Mouse (Mus musculus) embryonic facial prominence, embryonic 10.5 days (tissue): ENCODE data around the gene Acot7. TPM values are rescaled to one million over a fixed set of nuclear protein-coding genes. Genes with fewer than 3 reads are reported as not detected.

Experiments
- DNase-seq: peaks from one replicate; pipeline ENCODE4 v3.0.0-alpha.2; 2017; ENCODE audit warnings: low spot score
- H3K27ac ChIP-seq: fragments of 300-500 bp; sonication (generic); replicated peaks from 2 replicates; pipeline ENCODE4 v1.5.1; 2016; ENCODE audit warnings: mild to moderate bottlenecking
- H3K27me3 ChIP-seq: fragments of 300-500 bp; sonication (generic); replicated peaks from 2 replicates; pipeline ENCODE4 v1.6.1; 2016; ENCODE audit warnings: low read depth, mild to moderate bottlenecking; ENCODE audit not compliant: poor library complexity, severe bottlenecking
- H3K36me3 ChIP-seq: fragments of 300-500 bp; sonication (generic); replicated peaks from 2 replicates; pipeline ENCODE4 v1.6.1; 2016; ENCODE audit warnings: mild to moderate bottlenecking, moderate library complexity
- H3K4me1 ChIP-seq: fragments of 300-500 bp; sonication (generic); 2 replicates; pipeline ENCODE4 v1.6.1; 2016
- H3K4me3 ChIP-seq: fragments of 300-500 bp; sonication (generic); 2 replicates; pipeline ENCODE4 v1.5.1; 2016; ENCODE audit warnings: mild to moderate bottlenecking, moderate library complexity
- H3K9me3 ChIP-seq: fragments of 300-500 bp; sonication (generic); 2 replicates; pipeline ENCODE4 v1.6.1; 2016; ENCODE audit warnings: mild to moderate bottlenecking
- WGBS: fragments of 180-500 bp; shearing (Covaris S2); methylation state at CpG from one replicate; pipeline ENCODE4 v1.1.7; 2016; 5-methylcytosine and 5-hydroxymethylcytosine counted together
- polyA plus RNA-seq: library from polyadenylated mRNA; unstranded; fragments of >200 nt; fragmentation: Nextera tagmentation; extraction: Ambion mirVana; gene quantifications from 2 replicates; pipeline ENCODE4 v1.2.1, GENCODE M21; 2016

The Acot7 gene
- polyA plus RNA-seq, 1 experiment from 2014 or later: 51.8 TPM

- no peaks in the 10 kb centered on the region for H3K9me3 ChIP-seq
- H3K27ac ChIP-seq: no peak overlapping the region
- DNase-seq: no peak
- peaks cover 8% of the 10 kb centered on the region for H3K4me1 ChIP-seq
- no peak overlapping the region for H3K4me3 ChIP-seq
- 93% methylated on average over 10 of the region's 10 CpGs for WGBS
- H3K27me3 ChIP-seq: 0 out of 2 replicates have a peak, but pooled peaks cover 6% of the 10 kb centered on the region
- H3K36me3 ChIP-seq: peaks cover 77% of the 10 kb centered on the region
Observed at GRCm38 (mm10) chr4:152303172-152303571, 125.2 kb downstream of the Acot7 start.

- no peak for DNase-seq
- Histone ChIP-seq H3K27me3 (peaks cover 11% of the 10 kb centered on the region), H3K4me1 (no peaks in the 10 kb centered on the region), H3K9me3 (no peaks in the 10 kb centered on the region), H3K4me3 (no peak overlapping the region), H3K27ac (no peak overlapping the region), H3K36me3 (peaks cover 81% of the 10 kb centered on the region)
- whole genome bisulfite sequencing: 95% methylated on average over 6 of the region's 6 CpGs
Observed at GRCm38 (mm10) chr4:152304685-152305084, 126.8 kb downstream of the Acot7 start.

- no peak for DNase-seq
- no peaks in the 10 kb centered on the region for H3K4me1 ChIP-seq
- peaks cover 68% of the 10 kb centered on the region for H3K36me3 ChIP-seq
- H3K27me3 ChIP-seq: peaks cover 24% of the 10 kb centered on the region
- no peaks in the 10 kb centered on the region for H3K9me3 ChIP-seq
- H3K27ac ChIP-seq: no peak overlapping the region
- H3K4me3 ChIP-seq: no peak overlapping the region
- WGBS: 89% methylated on average over 6 of the region's 6 CpGs
Observed at GRCm38 (mm10) chr4:152305991-152306390, 128.1 kb downstream of the Acot7 start.

- H3K27ac ChIP-seq: no peak overlapping the region
- H3K36me3 ChIP-seq: peaks cover 53% of the 10 kb centered on the region
- peaks cover 8% of the 10 kb centered on the region for H3K4me1 ChIP-seq
- H3K4me3 ChIP-seq: no peak overlapping the region
- H3K27me3 ChIP-seq: peaks cover 39% of the 10 kb centered on the region
- WGBS: 79% methylated on average over 9 of the region's 9 CpGs
- no peaks in the 10 kb centered on the region for H3K9me3 ChIP-seq
- DNase-seq: no peak
Observed at GRCm38 (mm10) chr4:152307542-152307941, 129.6 kb downstream of the Acot7 start.

GRCm38 (mm10) chr4:152312186-152312585 is 134.3 kb downstream of the Acot7 start:
- H3K9me3 ChIP-seq: no peaks in the 10 kb centered on the region
- no peak overlapping the region for H3K27ac ChIP-seq
- 2% methylated on average over 14 of the region's 14 CpGs for WGBS
- H3K4me3 ChIP-seq: peak overlapping the region; percentile 54
- no peak for DNase-seq
- peaks cover 36% of the 10 kb centered on the region for H3K4me1 ChIP-seq
- H3K27me3 ChIP-seq: peaks cover 86% of the 10 kb centered on the region
- peaks cover 15% of the 10 kb centered on the region for H3K36me3 ChIP-seq

GRCm38 (mm10) chr4:152313211-152313632 is 135.3 kb downstream of the Acot7 start:
- Histone ChIP-seq H3K4me1 (peaks cover 39% of the 10 kb centered on the region), H3K27me3 (peaks cover 96% of the 10 kb centered on the region), H3K4me3 (peak overlapping the region; percentile 54), H3K36me3 (peaks cover 8% of the 10 kb centered on the region), H3K27ac (no peak overlapping the region), H3K9me3 (no peaks in the 10 kb centered on the region)
- under 1% methylated on average over 29 of the region's 29 CpGs for WGBS
- DNase-seq: peak; percentile 58

GRCm38 (mm10) chr4:152313934-152314333 is 136.0 kb downstream of the Acot7 start:
- Histone ChIP-seq H3K9me3 (no peaks in the 10 kb centered on the region), H3K4me1 (peaks cover 46% of the 10 kb centered on the region), H3K4me3 (peak overlapping the region; percentile 54), H3K27me3 (peaks cover 100% of the 10 kb centered on the region), H3K36me3 (peaks cover 3% of the 10 kb centered on the region), H3K27ac (no peak overlapping the region)
- DNase-seq: peak; percentile 58

GRCm38 (mm10) chr4:152315498-152316213 is 137.7 kb downstream of the Acot7 start:
- Histone ChIP-seq H3K27ac (no peak overlapping the region), H3K27me3 (peaks cover 89% of the 10 kb centered on the region), H3K9me3 (no peaks in the 10 kb centered on the region), H3K4me3 (peak overlapping the region; percentile 48), H3K36me3 (no peaks in the 10 kb centered on the region), H3K4me1 (peaks cover 47% of the 10 kb centered on the region)
- peak; percentile 45 for DNase-seq
- WGBS: 1% methylated on average over 43 of the region's 43 CpGs

- Histone ChIP-seq H3K9me3 (no peaks in the 10 kb centered on the region), H3K27me3 (peaks cover 76% of the 10 kb centered on the region), H3K4me1 (peaks cover 43% of the 10 kb centered on the region), H3K27ac (no peak overlapping the region), H3K36me3 (no peaks in the 10 kb centered on the region), H3K4me3 (no peak overlapping the region)
- WGBS: 81% methylated on average over 6 of the region's 6 CpGs
- DNase-seq: no peak
Observed at GRCm38 (mm10) chr4:152317631-152318033, 139.7 kb downstream of the Acot7 start.

- no peaks in the 10 kb centered on the region for H3K36me3 ChIP-seq
- peaks cover 36% of the 10 kb centered on the region for H3K4me1 ChIP-seq
- peak; percentile 66 for DNase-seq
- peak within 1 kb of the TSS; percentile 46 for H3K4me3 ChIP-seq
- WGBS: 4% methylated on average over 26 of the region's 26 CpGs
- H3K9me3 ChIP-seq: no peaks in the 10 kb centered on the region
- H3K27ac ChIP-seq: no peak within 1 kb of the TSS
- peaks cover 65% of the 10 kb centered on the region for H3K27me3 ChIP-seq
Observed at GRCm38 (mm10) chr4:152318517-152319234, 140.7 kb downstream of the Acot7 start, which contains the start of gene Rnf207. Rnf207 (minus strand) TSS chr4:152318993.
